Mouse (Mus musculus): ENCODE measurements at regions not wholly inside any gene's neighbourhood (a gene's known extent, or its start where the extent isn't known, plus 50 kb on each side); places are given as distances from the start of the nearest gene placed in this dataset.

DNA sequence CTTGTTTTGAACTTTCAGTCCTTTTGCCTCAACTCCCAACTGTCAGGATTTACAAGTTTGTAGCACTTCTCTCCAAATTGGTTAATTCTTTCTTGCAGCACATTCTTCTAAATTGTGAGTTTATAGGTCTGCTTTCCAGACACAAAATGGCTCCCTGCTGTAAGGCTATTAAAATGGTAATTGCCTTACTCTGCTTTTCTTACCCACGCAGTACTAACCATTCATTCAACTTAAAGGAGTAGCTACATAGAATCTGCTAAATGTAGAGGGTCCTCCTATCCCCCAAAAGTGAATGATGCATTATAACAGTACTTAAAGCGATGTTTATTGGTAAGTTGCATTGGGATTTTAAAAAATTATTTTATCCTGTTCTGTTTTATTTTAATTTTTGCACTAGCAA, 356.2 kb downstream of the Kif20b start:
- no peak for DNase-seq (ENCODE audit: low read depth, low spot score)

DNA sequence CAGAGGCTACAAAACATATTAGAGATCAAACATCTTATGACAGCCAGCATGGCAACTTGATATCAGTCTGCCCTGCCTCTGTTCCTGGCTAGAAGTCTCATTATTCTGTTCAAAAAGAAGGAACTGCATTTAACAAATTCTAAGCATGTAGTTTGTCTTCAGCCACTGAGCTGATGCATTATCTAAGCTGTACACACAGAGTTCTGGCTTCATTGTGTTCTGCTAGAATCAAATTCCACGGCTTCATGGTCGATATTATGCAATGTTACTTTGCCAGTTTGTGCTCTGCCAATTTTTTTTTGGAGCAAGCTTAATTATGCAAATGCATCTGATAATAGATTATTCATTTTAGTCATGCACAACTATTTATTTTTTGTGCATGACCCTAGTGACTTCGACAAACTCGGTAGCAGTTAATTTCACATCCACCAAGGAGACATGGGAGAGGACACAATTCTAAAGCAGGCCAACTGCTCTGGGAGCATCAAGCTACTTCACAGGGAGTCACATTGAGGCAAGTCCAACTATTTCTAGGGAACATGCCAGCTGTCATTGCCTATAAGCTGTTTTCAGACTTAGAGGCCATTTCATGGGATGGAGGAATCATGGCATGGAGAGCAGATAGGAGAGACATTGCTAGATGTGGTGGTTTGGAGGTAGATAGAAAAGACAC, 360.8 kb downstream of the Kif20b start:
- DNase-seq (ENCODE audit: low read depth, low spot score): no peak

DNA sequence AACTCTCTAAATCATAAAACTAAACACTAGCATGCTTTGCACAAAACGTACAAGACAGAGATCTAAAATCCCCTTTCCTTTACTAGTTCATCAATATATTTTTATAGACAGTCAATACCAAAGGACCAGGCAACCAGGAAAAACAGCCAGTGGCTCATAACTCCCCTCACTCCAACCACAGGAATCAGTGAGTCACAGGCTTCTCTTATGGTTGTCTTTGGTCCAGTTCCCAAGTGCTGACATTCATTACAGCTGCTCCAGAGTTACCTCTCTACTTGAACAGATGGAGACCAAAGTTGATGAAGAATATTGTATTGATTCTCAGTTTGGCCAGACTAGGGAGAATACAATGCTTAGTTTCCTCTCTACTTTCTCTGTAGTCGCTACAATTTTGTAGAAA, 376.7 kb downstream of the Kif20b start:
- peak; percentile 74 for DNase-seq (ENCODE audit: low read depth, low spot score)

DNA sequence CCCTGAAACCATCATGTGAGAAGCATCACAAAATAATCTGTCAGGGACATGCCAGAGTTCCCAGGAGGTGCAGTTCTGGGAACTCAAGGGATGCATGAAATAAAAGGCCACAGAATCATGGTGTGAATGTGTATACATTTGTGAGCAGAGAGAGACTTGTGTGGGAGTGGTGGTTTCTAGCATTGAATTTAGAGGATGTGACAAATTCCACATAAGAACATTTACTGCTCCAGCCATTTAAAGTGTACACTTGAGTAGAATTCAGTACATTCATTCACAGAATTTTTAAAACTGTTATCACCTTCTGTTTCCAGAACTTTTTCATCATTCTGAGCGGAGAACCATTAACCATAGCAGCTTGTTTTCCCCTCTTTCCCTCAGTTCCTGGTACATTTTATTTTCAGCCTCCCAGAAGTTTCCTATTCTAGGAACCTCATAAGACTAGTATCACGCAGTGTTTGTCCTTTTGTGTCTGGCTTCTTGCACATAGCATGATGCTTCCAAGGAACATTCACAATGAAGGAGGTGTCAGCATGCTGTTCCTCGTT, 380.6 kb downstream of the Kif20b start:
- no peak for DNase-seq (ENCODE audit: low read depth, low spot score)

Measured in 3T3-L1 (cell line).